Mouse (Mus musculus) bone marrow, adult 2 months (tissue): ENCODE results near the gene Slc5a10. TPM values are rescaled to one million over a fixed set of nuclear protein-coding genes. Genes with fewer than 3 reads are reported as not detected.
"Not testable (repeated sequence)": the region's sequence is repeated elsewhere in the genome, so short reads cannot be mapped to it uniquely, and the experiment has no call there.

Experiments used
- H3K27ac ChIP-seq: fragments of 200-500 bp; 2 replicates; pipeline ENCODE4 v1.5.1; 2012; ENCODE audit warnings: low read depth, mild to moderate bottlenecking, control low read depth, inconsistent platforms, low read length; ENCODE audit not compliant: control insufficient read depth, poor library complexity, insufficient read depth
- H3K4me1 ChIP-seq: fragments of 200-500 bp; 2 replicates; pipeline ENCODE4 v1.6.1; 2011; ENCODE audit warnings: low read length; ENCODE audit not compliant: control insufficient read depth, insufficient read depth
- H3K4me3 ChIP-seq: fragments of 200-500 bp; replicated peaks from 2 replicates; pipeline ENCODE3; 2011; ENCODE audit warnings: mild to moderate bottlenecking, low read depth, low read length, control low read depth; ENCODE audit not compliant: control insufficient read depth
- CTCF ChIP-seq: fragments of 200-500 bp; IDR thresholded peaks from 2 replicates; pipeline ENCODE4 v1.5.1; 2011; ENCODE audit warnings: low read length, control low read depth; ENCODE audit not compliant: control insufficient read depth, insufficient read depth
- POLR2A ChIP-seq: fragments of 200-500 bp; IDR thresholded peaks from 2 replicates; pipeline ENCODE4 v1.6.1; 2011; ENCODE audit warnings: low read depth, mild to moderate bottlenecking, control low read depth, low read length, borderline replicate concordance; ENCODE audit not compliant: control insufficient read depth
- WGBS: fragments of 180-500 bp; shearing (Covaris S2); methylation state at CpG from one replicate; pipeline ENCODE4 v1.1.7; 2018; 5-methylcytosine and 5-hydroxymethylcytosine counted together
- polyA plus RNA-seq: library from polyadenylated mRNA; stranded (reverse); fragments of >200 nt; gene quantifications from 2 replicates; pipeline ENCODE4 v1.2.4, GENCODE M21; 2011; ENCODE audit warnings: low replicate concordance; ENCODE audit not compliant: missing spikeins, insufficient read depth, insufficient read length

Slc5a10 gene
- polyA plus RNA-seq, 1 experiment: not detected

GRCm38 (mm10) chr11:61646499-61647039, 74.1 kb downstream of the Slc5a10 start:
- Histone ChIP-seq H3K4me3 (no peak overlapping the region), H3K4me1 (peaks cover 3% of the 10 kb centered on the region; the same call in 1 of the 2 replicates), H3K27ac (no peak overlapping the region)
- no peak for TF ChIP-seq CTCF
- no peak for TF ChIP-seq POLR2A
- 50% methylated on average over 2 of the region's 2 CpGs for WGBS

GRCm38 (mm10) chr11:61645357-61645857, 75.2 kb downstream of the Slc5a10 start:
- Histone ChIP-seq H3K27ac (no peak overlapping the region), H3K4me3 (no peak overlapping the region), H3K4me1 (peaks cover 3% of the 10 kb centered on the region; the same call in 1 of the 2 replicates)
- 65% methylated on average over 5 of the region's 5 CpGs for WGBS
- TF ChIP-seq POLR2A (no peak), CTCF (no peak)

GRCm38 (mm10) chr11:61644576-61645326, 75.9 kb downstream of the Slc5a10 start:
- WGBS: 65% methylated on average over 11 of the region's 11 CpGs
- no peak overlapping the region for H3K27ac ChIP-seq
- no peak overlapping the region for H3K4me3 ChIP-seq
- TF ChIP-seq CTCF: no peak
- TF ChIP-seq POLR2A: no peak
- H3K4me1 ChIP-seq: peaks cover 3% of the 10 kb centered on the region; the same call in 1 of the 2 replicates

GRCm38 (mm10) chr11:61643184-61643961, 77.3 kb downstream of the Slc5a10 start:
- TF ChIP-seq POLR2A (no peak), CTCF (no peak)
- WGBS: 77% methylated on average over 5 of the region's 5 CpGs

GRCm38 (mm10) chr11:61642106-61642505, 78.5 kb downstream of the Slc5a10 start:
- TF ChIP-seq CTCF: no peak
- TF ChIP-seq POLR2A: no peak

More at GRCm38 (mm10) chr11:61643184-61643961, 77.3 kb downstream of the Slc5a10 start:
- H3K27ac ChIP-seq: no peak overlapping the region
- H3K4me1 ChIP-seq: peaks cover under 1% of the 10 kb centered on the region; the same call in 1 of the 2 replicates
- no peak overlapping the region for H3K4me3 ChIP-seq

GRCm38 (mm10) chr11:61640585-61640984, 80.0 kb downstream of the Slc5a10 start:
- H3K27ac ChIP-seq: not testable (repeated sequence)
- 70% methylated on average over 9 of the region's 9 CpGs for WGBS

More at GRCm38 (mm10) chr11:61642106-61642505, 78.5 kb downstream of the Slc5a10 start:
- H3K4me1 ChIP-seq: no peaks in the 10 kb centered on the region; the same call in 1 of the 2 replicates
- 39% methylated on average over 7 of the region's 7 CpGs for WGBS
- no peak overlapping the region for H3K4me3 ChIP-seq
- H3K27ac ChIP-seq: no peak overlapping the region

GRCm38 (mm10) chr11:61639601-61640177, 80.9 kb downstream of the Slc5a10 start:
- Histone ChIP-seq H3K4me1 (no peaks in the 10 kb centered on the region; the same call in 1 of the 2 replicates), H3K4me3 (no peak overlapping the region), H3K27ac (no peak overlapping the region)
- no peak for TF ChIP-seq POLR2A
- no peak for TF ChIP-seq CTCF
- 78% methylated on average over 6 of the region's 6 CpGs for WGBS

More at GRCm38 (mm10) chr11:61640585-61640984, 80.0 kb downstream of the Slc5a10 start:
- not testable (repeated sequence) for H3K4me3 ChIP-seq, H3K4me1 ChIP-seq
